Mouse (Mus musculus): Measurements from ENCODE around the gene Wdr93.

DNA sequence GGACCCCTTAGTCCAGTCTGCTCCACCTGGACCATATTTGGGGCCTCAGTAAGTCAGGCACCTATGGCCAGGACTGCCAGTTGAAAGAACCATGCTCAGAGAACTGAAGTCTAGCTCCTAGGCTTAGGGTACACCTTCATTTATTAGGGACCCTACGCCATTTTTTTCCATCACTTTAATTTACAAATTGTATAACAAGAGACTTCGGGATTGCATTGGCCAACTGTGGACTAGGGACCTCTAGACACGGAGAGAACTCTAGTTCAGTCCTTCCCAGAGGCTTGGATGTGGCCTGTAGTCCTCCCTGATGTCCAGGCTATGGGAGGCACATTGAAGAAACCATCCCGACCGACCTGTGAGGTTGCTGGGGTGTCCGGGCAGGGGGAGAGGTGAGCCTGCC lies 50.7 kb downstream of the Wdr93 start, which contains the start of gene Mesp1:
- TF ChIP-seq GATA1 (IDR thresholded peaks at IDR 0.05; ENCODE audit: low read length), result no peak
- TF ChIP-seq TAL1 (IDR thresholded peaks at IDR 0.05; ENCODE audit: low read length), result no peak

Measured in erythroblast, embryonic 14.5 days (primary cell).